ENCODE assay signal across 8 mouse cellular contexts in the genomic region with DNA sequence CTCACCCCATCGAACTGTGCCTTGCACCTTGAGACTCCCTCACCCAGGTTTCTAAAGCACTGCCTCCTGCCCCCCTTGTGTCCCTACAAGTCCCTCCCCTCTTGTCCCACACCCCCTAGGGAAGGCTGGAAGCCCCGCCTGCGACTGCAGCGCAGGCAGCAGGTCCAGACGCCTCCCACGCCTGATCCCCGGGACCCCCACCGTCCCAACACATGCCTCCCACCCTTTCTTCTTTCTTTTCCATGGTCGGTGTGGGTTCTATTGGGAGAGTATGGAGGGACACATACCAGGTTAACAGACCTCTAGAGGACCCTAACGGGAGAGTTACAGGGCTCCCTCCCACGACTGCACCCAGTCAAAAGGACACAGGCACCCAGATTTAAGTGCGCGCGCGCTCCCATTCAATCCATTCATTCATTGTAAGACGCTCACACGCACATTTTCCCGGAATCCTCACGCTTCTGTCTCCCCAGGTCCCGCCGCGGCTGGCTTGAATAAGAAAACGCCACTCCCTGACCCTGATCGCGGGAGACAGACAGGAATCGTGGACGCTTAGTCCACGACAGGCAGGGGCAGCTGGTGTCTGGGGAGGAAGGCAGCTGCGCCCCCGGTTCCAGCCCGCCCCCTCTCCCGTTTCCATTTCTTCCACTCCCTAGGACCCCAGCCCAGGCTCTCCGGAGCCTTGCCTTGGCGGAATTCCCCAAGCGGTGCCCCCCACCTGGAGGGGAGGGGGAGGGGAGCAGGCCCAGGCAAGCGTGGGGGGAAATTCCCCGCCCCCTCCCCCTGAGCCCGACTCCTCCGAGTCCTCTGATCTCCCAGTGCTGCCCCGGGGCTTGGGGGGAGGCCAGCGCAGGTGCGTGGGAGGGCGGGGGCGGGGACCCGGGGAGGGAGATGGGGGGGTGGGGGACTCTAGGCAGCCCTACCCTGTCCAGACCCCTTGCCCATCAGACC. TPM values are rescaled to one million over a fixed set of nuclear protein-coding genes. Genes with fewer than 3 reads are reported as not detected.
DNase-seq lines count a peak whose midpoint lies in the region; ATAC-seq and TF ChIP-seq lines count a peak whose summit lies in the region.

A gene (minus strand): TSS at position 533 of the 951 bp plus-strand sequence.

- no peak for TF ChIP-seq CTCF in liver, postnatal 0 days (IDR thresholded peaks at IDR 0.05; ENCODE audit: low read depth)

- peak within 1 kb of the TSS; percentile 65 for H3K9ac ChIP-seq in forebrain, embryonic 13.5 days
- no peak within 1 kb of the TSS; the same call in 1 of the 2 replicates for H3K9ac ChIP-seq in liver, postnatal 0 days (replicated peaks)

- no peak for DNase-seq in liver, postnatal 0 days
- DNase-seq in thymus, postnatal 36 days = peak; percentile 44 to 63
- no peak for DNase-seq in lung, postnatal 10 days

- H3K4me2 ChIP-seq in forebrain, embryonic 13.5 days = peak within 1 kb of the TSS; percentile 75
- peak within 1 kb of the TSS; percentile 47 for H3K4me2 ChIP-seq in liver, postnatal 0 days (ENCODE audit: low read depth, low read length)

- H3K9me3 ChIP-seq in megakaryocyte, embryonic 14.5 days = peaks cover 3% of the 10 kb centered on the region; the same call in 1 of the 2 replicates
- H3K9me3 ChIP-seq in forebrain, embryonic 13.5 days (replicated peaks) = no peaks in the 10 kb centered on the region
- H3K9me3 ChIP-seq in liver, postnatal 0 days (ENCODE audit: low read length) = no peaks in the 10 kb centered on the region

- peak within 1 kb of the TSS; percentile 75 for H3K4me3 ChIP-seq in megakaryocyte, embryonic 14.5 days (replicated peaks)
- peak within 1 kb of the TSS; percentile 41 for H3K4me3 ChIP-seq in forebrain, embryonic 13.5 days
- peak within 1 kb of the TSS; percentile 30 for H3K4me3 ChIP-seq in liver, postnatal 0 days (ENCODE audit: low read depth, low read length)

- H3K27ac ChIP-seq in forebrain, embryonic 13.5 days = no peak within 1 kb of the TSS
- H3K27ac ChIP-seq in liver, postnatal 0 days (ENCODE audit: low read depth) = no peak within 1 kb of the TSS

- under 1% methylated on average over 43 of the region's 45 CpGs for WGBS in forebrain, embryonic 13.5 days
- WGBS in liver, postnatal 0 days (ENCODE audit: insufficient replicate concordance) = 3% methylated on average over 39 of the region's 45 CpGs

- H3K4me1 ChIP-seq in megakaryocyte, embryonic 14.5 days = peaks cover 76% of the 10 kb centered on the region
- H3K4me1 ChIP-seq in forebrain, embryonic 13.5 days = peaks cover 28% of the 10 kb centered on the region
- H3K4me1 ChIP-seq in liver, postnatal 0 days (ENCODE audit: insufficient read depth) = peaks cover 24% of the 10 kb centered on the region

- H3K27me3 ChIP-seq in megakaryocyte, embryonic 14.5 days (replicated peaks) = peaks cover 69% of the 10 kb centered on the region
- H3K27me3 ChIP-seq in forebrain, embryonic 13.5 days = peaks cover 75% of the 10 kb centered on the region
- peaks cover 64% of the 10 kb centered on the region for H3K27me3 ChIP-seq in liver, postnatal 0 days (ENCODE audit: insufficient read depth, low read length)

- no peak for ATAC-seq in megakaryocyte, adult 5-6 weeks (ENCODE audit: poor library complexity, severe bottlenecking)
- ATAC-seq in forebrain, embryonic 13.5 days = no peak
- no peak for ATAC-seq in liver, postnatal 0 days
- no peak for ATAC-seq in inflammation-experienced regulatory T-cells, adult 6 months
- ATAC-seq in frontal cortex, adult (ENCODE audit: low TSS enrichment) = no peak

- no peaks in the 10 kb centered on the region for H3K36me3 ChIP-seq in megakaryocyte, embryonic 14.5 days (replicated peaks; ENCODE audit: low read length)
- H3K36me3 ChIP-seq in forebrain, embryonic 13.5 days (ENCODE audit: poor library complexity, severe bottlenecking) = no peaks in the 10 kb centered on the region
- no peaks in the 10 kb centered on the region for H3K36me3 ChIP-seq in liver, postnatal 0 days (replicated peaks; ENCODE audit: insufficient read depth, low read length)

- no peak for TF ChIP-seq EP300 in liver, postnatal 0 days (IDR thresholded peaks at IDR 0.05; ENCODE audit: low read depth)

RNA-seq across cellular contexts. Expression of the gene that starts here (rescaled TPM):
- not detected in 2 replicates for polyA plus RNA-seq in megakaryocyte, embryonic 14.5 days (2012; ENCODE audit: insufficient read depth, low replicate concordance)
- total RNA-seq in megakaryocyte, adult 5-6 weeks (2015) = not detected in 2 replicates
- total RNA-seq in megakaryocyte, adult 5-6 weeks (2017) = not detected in 2 replicates
- 0.24 and 0.37 TPM in 2 replicates for polyA plus RNA-seq in forebrain, embryonic 13.5 days (2015; fragmentation: Nextera tagmentation; extraction: Ambion mirVana)
- not detected in 2 replicates for polyA plus RNA-seq in liver, postnatal 0 days (2015; fragmentation: Nextera tagmentation; extraction: Ambion mirVana)
- 1 to 10 TPM in 2 of 3 experiments, under 1 TPM in 1; 0.78 to 3.2 (median 1.1) TPM for polyA plus RNA-seq in inflammation-experienced regulatory T-cells, adult 6 months (2017; shearing (Covaris generic))

Comparison
In these comparisons a context has a peak if more than half of its experiments do, and no peak if none do; other contexts are left out.
1. DNase-seq: peak in thymus, postnatal 36 days (2 of 2); none in liver, postnatal 0 days (single experiment) and lung, postnatal 10 days (single experiment).
2. Peak in every context shown above with its lines, with median percentiles within 50 percentile points of each other: H3K4me3 ChIP-seq.